Mouse (Mus musculus): ENCODE data around the gene Hist1h3e.
"Not testable (repeated sequence)": the region's sequence is repeated elsewhere in the genome, so short reads cannot be mapped to it uniquely, and the experiment has no call there.

The Hist1h3e gene

GRCm38 (mm10) chr13:23561883-23562659 lies at the start of gene Hist1h3e:
TSS of gene Hist1h3e (minus strand) at chr13:23562369.
- in situ Hi-C loops (cut with MboI, MseI) = loop anchor here in 1 of 2 experiments (25.0 kb wide), 1 partner anchor 1750 kb away; the partner anchor contains the start of genes Hist1h2ao, Hist1h2bq and Hist1h4m

GRCm38 (mm10) chr13:23611638-23612037 lies 49.5 kb upstream of the Hist1h3e start:
- in situ Hi-C loops (cut with MboI, MseI) = no loop called here

GRCm38 (mm10) chr13:23610393-23610792 lies 48.2 kb upstream of the Hist1h3e start:
- in situ Hi-C loops (cut with MboI, MseI) = no loop called here

- in situ Hi-C loops (cut with MboI, MseI) = no loop called here
Observed at GRCm38 (mm10) chr13:23609844-23610243, 47.7 kb upstream of the Hist1h3e start.

- in situ Hi-C loops (cut with MboI, MseI) = no loop called here
Observed at GRCm38 (mm10) chr13:23609209-23609608, 47.0 kb upstream of the Hist1h3e start.

GRCm38 (mm10) chr13:23605052-23605451 lies 42.9 kb upstream of the Hist1h3e start:
- in situ Hi-C loops (cut with MboI, MseI) = no loop called here

- in situ Hi-C loops (cut with MboI, MseI) = no loop called here
Observed at GRCm38 (mm10) chr13:23604452-23604851, 42.3 kb upstream of the Hist1h3e start.

- in situ Hi-C loops (cut with MboI, MseI) = no loop called here
Observed at GRCm38 (mm10) chr13:23603182-23603699, 41.1 kb upstream of the Hist1h3e start.

- in situ Hi-C loops (cut with MboI, MseI) = loop anchor here in 1 of 2 experiments (5.0 kb wide), 1 partner anchor 161 kb away; no protein-coding TSS in a partner anchor
Observed at GRCm38 (mm10) chr13:23597957-23598356, 35.8 kb upstream of the Hist1h3e start.

GRCm38 (mm10) chr13:23595622-23596372 lies 33.6 kb upstream of the Hist1h3e start:
- in situ Hi-C loops (cut with MboI, MseI) = loop anchor here in 1 of 2 experiments (5.0 kb wide), 1 partner anchor 158 kb away; no protein-coding TSS in a partner anchor

GRCm38 (mm10) chr13:23595185-23595584 lies 33.0 kb upstream of the Hist1h3e start:
- in situ Hi-C loops (cut with MboI, MseI) = loop anchor here in 1 of 2 experiments (5.0 kb wide), 1 partner anchor 158 kb away; no protein-coding TSS in a partner anchor

GRCm38 (mm10) chr13:23593051-23593770 lies 31.0 kb upstream of the Hist1h3e start:
- in situ Hi-C loops (cut with MboI, MseI) = no loop called here

GRCm38 (mm10) chr13:23592614-23593013 lies 30.4 kb upstream of the Hist1h3e start:
- in situ Hi-C loops (cut with MboI, MseI) = no loop called here

GRCm38 (mm10) chr13:23591886-23592285 lies 29.7 kb upstream of the Hist1h3e start:
- in situ Hi-C loops (cut with MboI, MseI) = not testable (repeated sequence)

GRCm38 (mm10) chr13:23591206-23591605 lies 29.0 kb upstream of the Hist1h3e start:
- in situ Hi-C loops (cut with MboI, MseI) = no loop called here

- in situ Hi-C loops (cut with MboI, MseI) = no loop called here
Observed at GRCm38 (mm10) chr13:23586940-23587225, 24.7 kb upstream of the Hist1h3e start.

GRCm38 (mm10) chr13:23586099-23586939 lies 24.1 kb upstream of the Hist1h3e start:
- in situ Hi-C loops (cut with MboI, MseI) = no loop called here

- in situ Hi-C loops (cut with MboI, MseI) = not testable (repeated sequence)
Observed at GRCm38 (mm10) chr13:23585442-23586098, 23.4 kb upstream of the Hist1h3e start.

- in situ Hi-C loops (cut with MboI, MseI) = no loop called here
Observed at GRCm38 (mm10) chr13:23585029-23585441, 22.9 kb upstream of the Hist1h3e start.

GRCm38 (mm10) chr13:23584331-23584730 lies 22.2 kb upstream of the Hist1h3e start:
- in situ Hi-C loops (cut with MboI, MseI) = loop anchor here in 1 of 2 experiments (5.0 kb wide), 1 partner anchor 52 kb away; the partner anchor contains the start of genes Hist1h2af and Hist1h4h

Data from T-helper 17 cell (primary cell).